Mouse (Mus musculus): ENCODE data around the gene Agmat. TPM values are rescaled to one million over a fixed set of nuclear protein-coding genes. Genes with fewer than 3 reads are reported as not detected.
A peak's percentile ranks its signal among the peaks of the same experiment; 100 is the strongest.

Agmat gene
- polyA plus RNA-seq, 1 experiment from 2014 or later, result 36.7 TPM

GRCm38 (mm10) chr4:141787462-141787861 lies 41.0 kb downstream of the Agmat start:
- H3K27me3 ChIP-seq (replicated peaks), result no peaks in the 10 kb centered on the region
- H3K4me2 ChIP-seq (replicated peaks), result no peak overlapping the region
- peaks cover 3% of the 10 kb centered on the region; the same call in 1 of the 2 replicates for H3K36me3 ChIP-seq
- no peak overlapping the region for H3K4me3 ChIP-seq (replicated peaks)
- no peak for ATAC-seq
- no peaks in the 10 kb centered on the region for H3K9me3 ChIP-seq
- H3K27ac ChIP-seq, result no peak overlapping the region
- H3K4me1 ChIP-seq (replicated peaks), result peaks cover 11% of the 10 kb centered on the region; the same call in 1 of the 2 replicates
- 89% methylated on average over 7 of the region's 7 CpGs for WGBS
- no peak overlapping the region for H3K9ac ChIP-seq

- Histone ChIP-seq H3K4me3 (replicated peaks) (peak overlapping the region; percentile 90), H3K9me3 (no peaks in the 10 kb centered on the region), H3K4me2 (replicated peaks) (peak overlapping the region; percentile 82), H3K36me3 (peaks cover 3% of the 10 kb centered on the region; the same call in 1 of the 2 replicates), H3K9ac (peak overlapping the region; percentile 73), H3K4me1 (replicated peaks) (peaks cover 11% of the 10 kb centered on the region; the same call in 1 of the 2 replicates), H3K27me3 (replicated peaks) (no peaks in the 10 kb centered on the region), H3K27ac (peak overlapping the region; percentile 76)
- WGBS, result 33% methylated on average over 3 of the region's 3 CpGs
- no peak for ATAC-seq
Measured at GRCm38 (mm10) chr4:141789564-141790218, 43.2 kb downstream of the Agmat start.

GRCm38 (mm10) chr4:141790524-141790990 lies 44.1 kb downstream of the Agmat start, which contains the start of gene Dnajc16:
Gene Dnajc16, minus strand, starts transcription at chr4:141790931.
- peak; percentile 85 for ATAC-seq
- Histone ChIP-seq H3K9me3 (no peaks in the 10 kb centered on the region), H3K4me1 (replicated peaks) (peaks cover 19% of the 10 kb centered on the region), H3K4me3 (replicated peaks) (peak within 1 kb of the TSS; percentile 90), H3K27ac (peak within 1 kb of the TSS; percentile 76), H3K4me2 (replicated peaks) (peak within 1 kb of the TSS; percentile 82), H3K36me3 (peaks cover under 1% of the 10 kb centered on the region; the same call in 1 of the 2 replicates), H3K9ac (peak within 1 kb of the TSS; percentile 73), H3K27me3 (replicated peaks) (no peaks in the 10 kb centered on the region)
- under 1% methylated on average over 42 of the region's 42 CpGs for WGBS

GRCm38 (mm10) chr4:141791486-141791885 lies 45.0 kb downstream of the Agmat start:
- no peak overlapping the region for H3K27ac ChIP-seq
- ATAC-seq, result no peak

GRCm38 (mm10) chr4:141791951-141792350 lies 45.5 kb downstream of the Agmat start:
- H3K27ac ChIP-seq, result no peak overlapping the region
- peaks cover 24% of the 10 kb centered on the region for H3K4me1 ChIP-seq (replicated peaks)
- H3K36me3 ChIP-seq, result peaks cover 3% of the 10 kb centered on the region; the same call in 1 of the 2 replicates
- no peak overlapping the region for H3K4me2 ChIP-seq (replicated peaks)
- 85% methylated on average over 8 of the region's 8 CpGs for WGBS
- no peaks in the 10 kb centered on the region for H3K9me3 ChIP-seq
- no peak overlapping the region for H3K4me3 ChIP-seq (replicated peaks)
- H3K9ac ChIP-seq, result no peak overlapping the region
- no peak for ATAC-seq
- no peaks in the 10 kb centered on the region for H3K27me3 ChIP-seq (replicated peaks)

More at GRCm38 (mm10) chr4:141791486-141791885, 45.0 kb downstream of the Agmat start:
- WGBS, result 90% methylated on average over 7 of the region's 7 CpGs
- H3K9me3 ChIP-seq, result no peaks in the 10 kb centered on the region
- peaks cover 24% of the 10 kb centered on the region for H3K4me1 ChIP-seq (replicated peaks)
- H3K4me3 ChIP-seq (replicated peaks), result no peak overlapping the region
- no peaks in the 10 kb centered on the region; the same call in 1 of the 2 replicates for H3K36me3 ChIP-seq
- no peak overlapping the region for H3K9ac ChIP-seq
- no peaks in the 10 kb centered on the region for H3K27me3 ChIP-seq (replicated peaks)
- no peak overlapping the region for H3K4me2 ChIP-seq (replicated peaks)

- no peaks in the 10 kb centered on the region for H3K27me3 ChIP-seq (replicated peaks)
- peaks cover 6% of the 10 kb centered on the region; the same call in 1 of the 2 replicates for H3K36me3 ChIP-seq
- peak overlapping the region; percentile 68 for H3K4me3 ChIP-seq (replicated peaks)
- H3K27ac ChIP-seq, result peak overlapping the region; percentile 96
- peak; percentile 0; the same call in 1 of the 2 replicates for ATAC-seq
- WGBS, result 11% methylated on average over 10 of the region's 10 CpGs
- peak overlapping the region; percentile 28; the same call in 1 of the 2 replicates for H3K9ac ChIP-seq
- peak overlapping the region; percentile 60 for H3K4me2 ChIP-seq (replicated peaks)
- H3K9me3 ChIP-seq, result no peaks in the 10 kb centered on the region
- H3K4me1 ChIP-seq (replicated peaks), result peaks cover 24% of the 10 kb centered on the region
Measured at GRCm38 (mm10) chr4:141792554-141793281, 46.2 kb downstream of the Agmat start.

- WGBS, result under 1% methylated on average over 72 of the region's 80 CpGs
- H3K4me3 ChIP-seq (replicated peaks), result peak within 1 kb of the TSS; percentile 68
- peak; percentile 87 for ATAC-seq
- H3K9me3 ChIP-seq, result no peaks in the 10 kb centered on the region
- H3K9ac ChIP-seq, result peak within 1 kb of the TSS; percentile 62
- H3K27ac ChIP-seq, result peak within 1 kb of the TSS; percentile 96
- H3K36me3 ChIP-seq, result peaks cover 7% of the 10 kb centered on the region; the same call in 1 of the 2 replicates
- H3K27me3 ChIP-seq (replicated peaks), result no peaks in the 10 kb centered on the region
- H3K4me2 ChIP-seq (replicated peaks), result peak within 1 kb of the TSS; percentile 60
- peaks cover 24% of the 10 kb centered on the region for H3K4me1 ChIP-seq (replicated peaks)
Measured at GRCm38 (mm10) chr4:141793282-141794151, 47.0 kb downstream of the Agmat start, which contains the start of gene Casp9. Gene Casp9, plus strand, starts transcription at chr4:141793612.

- 9% methylated on average over 5 of the region's 5 CpGs for WGBS
Measured at GRCm38 (mm10) chr4:141794152-141794535, 47.7 kb downstream of the Agmat start.

GRCm38 (mm10) chr4:141796356-141796755 lies 49.9 kb downstream of the Agmat start:
- peaks cover 7% of the 10 kb centered on the region; the same call in 1 of the 2 replicates for H3K36me3 ChIP-seq
- ATAC-seq, result no peak
- WGBS, result 81% methylated on average over 7 of the region's 7 CpGs
- H3K4me1 ChIP-seq (replicated peaks), result peaks cover 17% of the 10 kb centered on the region
- H3K27me3 ChIP-seq (replicated peaks), result no peaks in the 10 kb centered on the region
- no peak overlapping the region for H3K9ac ChIP-seq
- H3K4me3 ChIP-seq (replicated peaks), result no peak overlapping the region
- H3K9me3 ChIP-seq, result no peaks in the 10 kb centered on the region
- no peak overlapping the region for H3K27ac ChIP-seq
- H3K4me2 ChIP-seq (replicated peaks), result no peak overlapping the region

More at GRCm38 (mm10) chr4:141794152-141794535, 47.7 kb downstream of the Agmat start:
- Histone ChIP-seq H3K9ac (peak overlapping the region; percentile 62), H3K36me3 (peaks cover 7% of the 10 kb centered on the region; the same call in 1 of the 2 replicates), H3K27me3 (replicated peaks) (no peaks in the 10 kb centered on the region), H3K4me3 (replicated peaks) (peak overlapping the region; percentile 68), H3K4me2 (replicated peaks) (peak overlapping the region; percentile 60), H3K27ac (peak overlapping the region; percentile 96), H3K9me3 (no peaks in the 10 kb centered on the region), H3K4me1 (replicated peaks) (peaks cover 24% of the 10 kb centered on the region)
- no peak for ATAC-seq

- Histone ChIP-seq H3K4me3 (replicated peaks) (no peak overlapping the region), H3K36me3 (peaks cover 7% of the 10 kb centered on the region; the same call in 1 of the 2 replicates), H3K27ac (no peak overlapping the region), H3K9ac (no peak overlapping the region), H3K27me3 (replicated peaks) (no peaks in the 10 kb centered on the region), H3K9me3 (no peaks in the 10 kb centered on the region), H3K4me1 (replicated peaks) (peaks cover 17% of the 10 kb centered on the region), H3K4me2 (replicated peaks) (no peak overlapping the region)
- ATAC-seq, result no peak
- 83% methylated on average over 4 of the region's 4 CpGs for WGBS
Measured at GRCm38 (mm10) chr4:141796954-141797353, 50.5 kb downstream of the Agmat start.

- Histone ChIP-seq H3K9me3 (no peaks in the 10 kb centered on the region), H3K27me3 (replicated peaks) (no peaks in the 10 kb centered on the region), H3K9ac (no peak overlapping the region), H3K4me3 (replicated peaks) (no peak overlapping the region), H3K4me1 (replicated peaks) (peaks cover 13% of the 10 kb centered on the region), H3K27ac (no peak overlapping the region), H3K4me2 (replicated peaks) (no peak overlapping the region), H3K36me3 (peaks cover 7% of the 10 kb centered on the region; the same call in 1 of the 2 replicates)
- WGBS, result 93% methylated on average over 5 of the region's 5 CpGs
- no peak for ATAC-seq
Measured at GRCm38 (mm10) chr4:141797545-141797944, 51.1 kb downstream of the Agmat start.
